Comparison of ENCODE assay signal across 22 mouse cellular contexts in the genomic region with DNA sequence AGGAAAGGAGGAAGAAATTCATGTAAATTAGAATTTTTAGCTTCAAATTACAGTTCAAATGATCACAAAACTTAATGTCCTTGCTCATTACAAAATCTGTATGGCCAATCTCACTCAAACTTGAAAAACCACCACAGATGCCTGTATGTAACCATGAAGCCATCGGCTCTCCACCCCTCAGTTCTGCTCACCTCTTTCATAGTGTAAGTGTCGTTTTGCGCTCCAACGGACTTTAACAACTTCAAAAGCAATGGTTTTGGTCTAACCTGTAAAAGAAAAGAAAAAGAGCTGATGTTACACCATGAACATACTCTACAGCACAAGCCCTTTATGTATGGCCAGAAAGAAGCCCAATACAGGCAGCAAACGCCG. TPM values are rescaled to one million over a fixed set of nuclear protein-coding genes. Genes with fewer than 3 reads are reported as not detected.
DNase-seq lines count a peak whose midpoint lies in the region; ATAC-seq and TF ChIP-seq lines count a peak whose summit lies in the region.
"Had no signal": no experiment of that assay in that cellular context is flagged by ENCODE, and none has a peak within 500 bp of the region (broad histone marks: within the 10 kb centered on the region; RNA-seq: fewer than 3 reads in every experiment).

No protein-coding gene starts in this region.

- no peak for TF ChIP-seq CTCF in embryonic fibroblast, embryonic 13.5 days (IDR thresholded peaks at IDR 0.05; ENCODE audit: borderline replicate concordance, insufficient read depth, low read length)
- no peak for TF ChIP-seq CTCF in left cerebral cortex, adult 2 months (IDR thresholded peaks at IDR 0.05)

- intact Hi-C loops in left cerebral cortex, adult 2 months (cut with DNase I), result no loop called here

- no peak overlapping the region for H3K27ac ChIP-seq in heart, embryonic 11.5 days (ENCODE audit: low read depth, low read length)
- H3K27ac ChIP-seq in embryonic fibroblast, embryonic 13.5 days (ENCODE audit: insufficient read depth, low read length), result no peak overlapping the region
- H3K27ac ChIP-seq in left cerebral cortex, adult 2 months, result no peak overlapping the region

- no peak for ATAC-seq in heart, embryonic 11.5 days (replicated peaks; ENCODE audit: insufficient number of reproducible peaks, low FRiP score, low TSS enrichment)
- ATAC-seq: activated CD4-positive, CD25-positive, alpha-beta regulatory T cell, adult 4 months; CD4-positive, CD25-positive, alpha-beta regulatory T cell, adult 4 months; Patski had no signal

- H3K4me1 ChIP-seq in heart, embryonic 11.5 days (ENCODE audit: control insufficient read depth, insufficient read depth, low read length), result peaks cover 6% of the 10 kb centered on the region
- H3K4me1 ChIP-seq in embryonic fibroblast, embryonic 13.5 days (ENCODE audit: control insufficient read depth, insufficient read depth, low read length), result peaks cover 5% of the 10 kb centered on the region

- no peak overlapping the region for H3K9ac ChIP-seq in heart, embryonic 11.5 days (ENCODE audit: low read depth, low read length)

- no peak for TF ChIP-seq POLR2A in embryonic fibroblast, embryonic 13.5 days (IDR thresholded peaks at IDR 0.05; ENCODE audit: low read depth, low read length)

- no peaks in the 10 kb centered on the region for H3K9me3 ChIP-seq in heart, embryonic 11.5 days (replicated peaks; ENCODE audit: control insufficient read depth, low read length)
- H3K9me3 ChIP-seq: G1E had no signal

- H3K36me3 ChIP-seq in heart, embryonic 11.5 days (ENCODE audit: control insufficient read depth, insufficient read depth, low read length), result peaks cover 36% of the 10 kb centered on the region

- WGBS in heart, embryonic 11.5 days (ENCODE audit: insufficient replicate concordance), result 96% methylated on average over 6 of the region's 6 CpGs

- no peaks in the 10 kb centered on the region for H3K27me3 ChIP-seq in heart, embryonic 11.5 days (ENCODE audit: control insufficient read depth, insufficient read depth, low read length)
- H3K27me3 ChIP-seq: CH12.LX, Patski had no signal

- H3K4me3 ChIP-seq in heart, embryonic 11.5 days (ENCODE audit: low read depth, low read length), result no peak overlapping the region
- H3K4me3 ChIP-seq in embryonic fibroblast, embryonic 13.5 days (ENCODE audit: insufficient read depth, low read length), result peak overlapping the region; percentile 2
- no peak overlapping the region for H3K4me3 ChIP-seq in left cerebral cortex, adult 2 months

- peak; percentile 36 for DNase-seq in heart, adult 11 months
- peak; percentile 95 for DNase-seq in 3T3-L1 (ENCODE audit: low read depth, low spot score)
- DNase-seq in frontal cortex, postnatal 36 days (ENCODE audit: low spot score in 2 of 2), result no peak
- DNase-seq in left cerebral cortex, adult 2 months (ENCODE audit: extremely low spot score in 1 of 2, low spot score in 2 of 2), result no peak
- DNase-seq: adrenal gland, adult 2 months; adrenal gland, adult 8-10 months; adrenal gland, postnatal 10 days; adrenal gland, postnatal 14 days; adrenal gland, postnatal 25 days; adrenal gland, postnatal 36 days; B cell, adult 2 months; cerebellum, adult 11 months; cerebellum, adult 11-12 months; cerebellum, adult 18-20 months; cerebellum, adult 2 months had no signal

- no peak overlapping the region for H3K4me2 ChIP-seq in heart, embryonic 11.5 days

RNA-seq across cellular contexts. Expression of a gene that starts 5.6 kb away (rescaled TPM):
- polyA plus RNA-seq in heart, embryonic 11.5 days (2014; fragmentation: Nextera tagmentation; extraction: Ambion mirVana), result 54.7 and 62.2 TPM in 2 replicates
- 122 and 229 TPM in 2 replicates for polyA plus RNA-seq in embryonic fibroblast, embryonic 13.5 days (2011; ENCODE audit: insufficient read length, low read depth, missing spikeins)
- total RNA-seq in left cerebral cortex, adult 2 months (2021), result 10 to 100 TPM; 58.7 to 65.5 TPM

RNA-seq across cellular contexts. Expression of a gene that starts 41.2 kb away (rescaled TPM):
- polyA plus RNA-seq in heart, embryonic 11.5 days (2014; fragmentation: Nextera tagmentation; extraction: Ambion mirVana), result 6.9 and 9.4 TPM in 2 replicates
- polyA plus RNA-seq in embryonic fibroblast, embryonic 13.5 days (2011; ENCODE audit: insufficient read length, low read depth, missing spikeins), result 26.1 and 28.9 TPM in 2 replicates
- 10 to 100 TPM; 27.7 to 28.8 TPM for total RNA-seq in left cerebral cortex, adult 2 months (2021)

Comparison
In these comparisons a context has a peak if more than half of its experiments do, and no peak if none do; other contexts are left out.
1. DNase-seq: peak in heart, adult 11 months (single experiment) and 3T3-L1 (single experiment); none in frontal cortex, postnatal 36 days (0 of 2) and left cerebral cortex, adult 2 months (0 of 2).